Mouse (Mus musculus) kidney, adult 9 months (tissue): Measurements from ENCODE around the gene Wipi2.

Experiments used
- DNase-seq: peaks from one replicate; pipeline ENCODE4 v3.0.0; 2022

Gene Wipi2

GRCm38 (mm10) chr5:142637823-142638222 is 10.3 kb downstream of the Wipi2 start:
- no peak for DNase-seq

GRCm38 (mm10) chr5:142640088-142640487 is 12.6 kb downstream of the Wipi2 start:
- peak; percentile 91 for DNase-seq

- peak; percentile 68 for DNase-seq
These were observed 14.0 kb downstream of the Wipi2 start for GRCm38 (mm10) chr5:142641331-142642051.

GRCm38 (mm10) chr5:142648162-142648561 is 20.7 kb downstream of the Wipi2 start:
- no peak for DNase-seq

GRCm38 (mm10) chr5:142649460-142650050 is 22.1 kb downstream of the Wipi2 start:
- peak; percentile 62 for DNase-seq

GRCm38 (mm10) chr5:142650390-142650789 is 22.9 kb downstream of the Wipi2 start:
- DNase-seq = no peak

- DNase-seq = no peak
These were observed 23.4 kb downstream of the Wipi2 start for GRCm38 (mm10) chr5:142650794-142651497.

- peak; percentile 22 for DNase-seq
These were observed 24.8 kb downstream of the Wipi2 start for GRCm38 (mm10) chr5:142652266-142652665.

GRCm38 (mm10) chr5:142660656-142661434 is 33.3 kb downstream of the Wipi2 start:
- no peak for DNase-seq

- no peak for DNase-seq
These were observed 40.4 kb downstream of the Wipi2 start for GRCm38 (mm10) chr5:142667921-142668320.

- no peak for DNase-seq
These were observed 41.2 kb downstream of the Wipi2 start for GRCm38 (mm10) chr5:142668556-142669263.

GRCm38 (mm10) chr5:142669726-142670125 is 42.2 kb downstream of the Wipi2 start:
- no peak for DNase-seq

GRCm38 (mm10) chr5:142673082-142673481 is 45.6 kb downstream of the Wipi2 start:
- no peak for DNase-seq

GRCm38 (mm10) chr5:142678141-142678571 is 50.7 kb downstream of the Wipi2 start:
- no peak for DNase-seq

GRCm38 (mm10) chr5:142679065-142679464 is 51.6 kb downstream of the Wipi2 start:
- DNase-seq = no peak

- no peak for DNase-seq
These were observed 54.4 kb downstream of the Wipi2 start for GRCm38 (mm10) chr5:142681911-142682310.

GRCm38 (mm10) chr5:142682529-142682928 is 55.0 kb downstream of the Wipi2 start:
- DNase-seq = no peak

- DNase-seq = no peak
These were observed 61.4 kb downstream of the Wipi2 start for GRCm38 (mm10) chr5:142688866-142689265.

- DNase-seq = no peak
These were observed 62.8 kb downstream of the Wipi2 start for GRCm38 (mm10) chr5:142690343-142690742.

- DNase-seq = no peak
These were observed 64.8 kb downstream of the Wipi2 start, which contains the start of gene Slc29a4 for GRCm38 (mm10) chr5:142692248-142692647. Slc29a4 (plus strand) TSS chr5:142692512.

GRCm38 (mm10) chr5:142692971-142693737 is 65.7 kb downstream of the Wipi2 start:
- no peak for DNase-seq
